Mouse (Mus musculus) c-Kit-positive CD71-positive TER-119-positive erythroid progenitor cells, embryonic 14.5 days (primary cell): ENCODE results near the gene Klrb1c.
A peak's percentile ranks its signal among the peaks of the same experiment; 100 is the strongest.
"Not testable (repeated sequence)": the region's sequence is repeated elsewhere in the genome, so short reads cannot be mapped to it uniquely, and the experiment has no call there.

ENCODE experiments used
- DNase-seq: peaks from one replicate; pipeline ENCODE4 v3.0.0-alpha.2; 2013; ENCODE audit warnings: low spot score

Gene Klrb1c

DNA sequence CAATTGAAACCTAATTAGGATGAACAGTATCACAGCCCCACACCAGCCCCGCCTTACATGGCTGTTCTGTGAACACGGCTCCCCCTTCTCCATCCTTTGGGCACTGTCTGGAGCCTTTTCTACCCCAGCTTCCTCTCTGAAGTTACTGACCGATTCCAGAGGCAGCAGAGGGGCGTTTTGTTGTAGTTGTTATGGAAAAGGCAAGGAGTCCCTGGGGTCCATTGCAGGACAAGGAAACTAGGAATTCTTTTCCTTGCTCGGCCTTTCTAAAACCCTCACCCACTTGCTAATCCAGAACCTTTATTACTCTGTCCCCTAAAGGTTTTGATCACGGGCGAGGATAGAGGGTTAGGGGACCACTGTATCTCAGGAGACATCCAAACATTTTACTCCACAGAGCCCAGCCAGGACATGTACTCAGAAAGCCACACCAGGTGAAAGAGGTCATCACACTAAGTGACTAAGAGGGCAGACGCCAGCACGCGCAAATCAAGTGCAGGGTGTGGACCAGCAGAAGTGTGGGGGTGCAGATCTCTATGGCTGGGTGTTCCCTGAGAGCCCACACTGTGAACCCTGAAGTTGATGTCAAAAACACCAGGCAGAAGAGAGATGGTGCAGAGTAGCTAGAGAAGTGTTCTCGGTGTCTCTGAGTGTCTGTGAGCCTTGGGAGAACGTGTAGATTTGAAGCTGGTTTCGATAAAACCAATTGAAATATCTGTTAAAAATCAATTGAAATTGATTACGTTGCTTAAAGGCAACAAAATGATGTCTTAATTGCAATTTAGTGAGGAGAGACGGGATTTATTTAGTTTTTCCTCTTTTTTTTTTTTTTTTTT is 9.1 kb upstream of the Klrb1c start:
- peak; percentile 51 for DNase-seq

- no peak for DNase-seq
These were observed 8.3 kb upstream of the Klrb1c start for GRCm38 (mm10) chr6:128797185-128797905.

- DNase-seq: no peak
These were observed 7.4 kb upstream of the Klrb1c start for GRCm38 (mm10) chr6:128796321-128796955.

GRCm38 (mm10) chr6:128793734-128794133 is 4.7 kb upstream of the Klrb1c start:
- DNase-seq: no peak

DNA sequence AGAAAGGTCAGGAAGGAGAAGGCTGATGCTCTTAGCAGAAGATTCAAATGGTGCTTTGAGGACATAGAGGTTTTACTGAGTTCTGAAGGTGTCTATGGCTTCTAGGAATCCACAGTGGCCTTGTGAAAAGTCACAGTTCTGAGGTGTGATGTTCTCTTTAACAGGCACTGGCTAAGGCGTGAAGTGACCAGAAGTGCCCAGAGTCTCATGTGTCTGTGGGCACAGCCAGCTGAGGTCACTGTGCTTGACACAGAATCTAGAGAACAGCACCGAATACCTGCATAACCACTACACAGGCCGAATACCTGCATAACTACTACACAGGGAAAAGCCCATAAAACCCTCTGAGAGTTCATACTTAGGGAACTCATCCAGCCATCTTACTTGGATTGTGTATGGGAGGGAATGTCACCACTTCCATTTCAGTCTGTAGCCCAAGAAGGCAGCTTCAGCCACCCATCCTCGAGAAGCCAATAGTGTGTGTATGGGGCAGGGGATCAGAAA is 1.5 kb upstream of the Klrb1c start:
- not testable (repeated sequence) for DNase-seq

- no peak for DNase-seq
These were observed 498 bp downstream of the Klrb1c start for GRCm38 (mm10) chr6:128788517-128788916.

DNA sequence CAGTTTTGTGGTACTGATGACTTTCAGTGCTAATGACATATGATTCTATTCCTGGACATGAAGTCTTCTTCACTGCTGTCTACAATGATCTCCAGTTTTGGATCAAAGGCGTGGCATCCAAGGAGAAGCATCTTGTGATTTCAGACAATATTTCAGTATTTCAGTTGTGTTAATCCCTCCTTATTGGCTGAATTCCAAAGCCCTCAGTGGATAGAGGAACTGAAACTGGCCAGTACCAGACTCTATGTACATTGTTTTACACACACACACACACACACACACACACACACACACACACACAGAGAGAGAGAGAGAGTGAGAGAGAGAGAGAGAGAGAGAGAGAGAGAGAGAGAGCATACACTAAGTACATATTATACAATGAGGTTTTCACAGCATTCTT is 2.6 kb downstream of the Klrb1c start:
- DNase-seq: not testable (repeated sequence)

DNA sequence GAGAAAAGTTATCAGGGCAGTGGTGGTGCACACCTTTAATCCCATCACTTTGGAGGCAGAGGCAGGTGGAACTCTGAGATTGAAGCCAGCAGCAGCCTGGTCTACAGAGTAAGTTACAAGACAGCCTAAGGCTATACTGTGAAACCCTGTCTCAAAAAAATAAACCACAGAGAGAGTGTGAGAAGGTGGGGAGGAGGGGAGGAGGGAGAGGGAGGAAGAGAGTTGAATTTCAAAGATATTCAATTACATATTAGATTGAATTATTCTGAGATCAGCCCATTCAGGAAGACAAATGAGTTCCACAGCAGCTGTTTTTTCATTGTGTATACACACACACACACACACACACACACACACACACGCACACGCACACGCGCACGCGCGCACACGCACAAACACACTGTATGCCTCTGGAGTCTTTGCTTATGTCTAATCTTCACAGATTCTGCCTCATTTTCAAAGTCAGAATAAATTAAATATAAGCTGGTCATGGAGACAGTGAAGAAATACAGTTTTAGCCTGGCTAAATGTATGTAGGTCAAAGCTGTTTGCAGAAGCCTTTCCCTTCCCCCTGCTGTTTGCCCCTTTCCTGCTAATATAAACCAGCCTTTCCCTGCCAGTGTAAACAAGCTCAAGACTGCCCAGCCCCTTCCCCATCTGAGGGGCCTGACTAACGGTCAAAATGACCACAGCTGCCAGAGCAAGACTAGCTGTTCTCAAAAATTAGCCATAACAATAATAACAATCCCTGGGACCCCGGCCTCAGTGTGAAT is 19.3 kb downstream of the Klrb1c start:
- no peak for DNase-seq

DNA sequence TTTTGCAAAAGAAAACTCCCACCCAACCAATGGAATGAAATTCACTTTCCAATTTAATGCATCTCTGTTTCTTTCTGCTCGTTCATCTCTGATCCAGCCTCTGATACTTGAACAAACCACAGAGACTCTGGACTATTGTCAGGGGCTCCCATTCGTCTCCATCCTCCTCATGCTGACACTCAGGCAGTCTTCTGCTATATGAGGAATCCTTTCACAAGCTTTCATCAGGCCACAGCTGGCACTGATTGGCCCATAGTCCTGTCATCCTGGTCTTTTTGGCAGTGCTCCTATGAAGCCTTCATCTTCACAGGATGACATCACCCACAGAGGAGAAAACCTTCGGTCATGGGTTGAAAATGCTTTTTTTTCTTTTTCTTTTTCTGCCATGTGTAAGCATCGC is 21.0 kb downstream of the Klrb1c start:
- DNase-seq: no peak

DNA sequence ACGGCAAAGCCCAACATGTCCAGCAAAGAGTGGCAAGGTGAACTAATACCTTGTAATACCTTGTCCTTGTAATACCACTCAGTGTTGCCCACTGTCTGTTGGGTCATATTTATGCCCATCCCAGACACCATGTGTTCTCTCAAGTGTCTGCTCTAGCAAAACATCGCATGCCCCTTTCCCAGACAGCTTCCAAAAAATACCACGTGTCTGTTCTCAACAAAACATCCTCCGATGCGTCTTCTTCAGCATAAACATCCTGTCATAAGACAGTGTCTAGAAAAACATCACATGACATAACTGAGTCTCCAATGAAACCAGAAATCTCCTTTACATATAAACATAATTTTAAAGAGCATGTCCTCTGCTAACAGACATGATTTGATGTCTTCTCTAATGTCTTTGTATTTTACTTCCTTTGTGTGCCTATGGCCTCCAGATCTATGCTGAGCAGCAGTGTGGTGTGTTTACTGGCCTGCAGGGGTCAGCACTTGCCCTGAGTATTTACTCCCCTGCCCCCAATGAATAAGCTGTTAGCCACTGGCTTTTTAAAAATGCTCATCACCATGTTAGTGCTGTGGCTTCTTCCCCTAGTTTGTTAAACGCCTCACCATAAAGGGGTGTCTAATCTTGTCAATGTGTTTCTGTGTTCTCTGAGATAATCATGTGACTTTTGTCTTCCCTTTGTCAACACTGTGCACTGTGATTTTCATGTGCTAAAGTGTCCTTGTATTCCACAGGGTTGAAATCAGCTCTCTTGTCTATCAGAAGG is 22.3 kb downstream of the Klrb1c start:
- DNase-seq: peak; percentile 44

- no peak for DNase-seq
These were observed 23.8 kb downstream of the Klrb1c start for GRCm38 (mm10) chr6:128765211-128765610.

GRCm38 (mm10) chr6:128764598-128764997 is 24.4 kb downstream of the Klrb1c start:
- peak; percentile 14 for DNase-seq

- DNase-seq: peak; percentile 93
These were observed 25.1 kb downstream of the Klrb1c start for GRCm38 (mm10) chr6:128763736-128764523.

DNA sequence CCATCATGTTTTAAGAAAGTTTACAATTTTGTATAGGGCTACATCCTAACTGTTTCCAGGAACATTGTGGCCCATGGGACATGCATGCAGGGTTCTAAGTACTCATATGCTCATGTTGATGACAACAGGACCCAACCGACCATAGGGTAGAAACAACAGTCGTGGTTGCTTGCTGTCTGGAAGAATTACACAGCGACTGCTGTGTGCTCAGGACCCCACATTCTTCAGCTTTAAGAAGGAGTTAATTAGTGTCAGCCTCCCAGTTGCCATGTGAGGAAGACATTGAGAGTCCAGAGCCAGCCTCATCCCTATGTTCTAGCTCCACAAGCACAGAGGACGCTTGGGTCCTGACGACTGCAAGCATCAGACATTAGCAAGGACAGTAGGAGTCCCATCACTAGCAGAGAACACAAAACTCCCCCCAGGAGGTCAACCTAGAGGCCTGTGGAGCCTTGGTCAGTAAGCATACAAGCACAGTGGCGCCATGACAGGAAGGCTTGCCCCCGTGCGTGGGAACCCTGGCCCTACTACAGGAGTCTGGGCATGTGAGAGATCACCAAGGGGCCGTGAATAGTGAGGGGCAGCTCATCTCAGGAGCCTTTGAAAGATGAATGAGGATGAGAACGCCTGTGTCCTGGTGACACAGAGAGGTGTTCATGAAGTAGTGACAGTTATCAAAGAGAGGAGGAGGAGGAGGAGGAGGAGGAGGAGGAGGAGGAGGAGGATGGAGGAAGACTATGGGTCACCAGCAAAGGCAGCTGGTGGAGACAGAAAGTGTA is 25.9 kb downstream of the Klrb1c start:
- DNase-seq: not testable (repeated sequence)

- DNase-seq: peak; percentile 18
These were observed 27.9 kb downstream of the Klrb1c start for GRCm38 (mm10) chr6:128761144-128761540.

GRCm38 (mm10) chr6:128760416-128761143 is 28.4 kb downstream of the Klrb1c start:
- peak; percentile 78 for DNase-seq

GRCm38 (mm10) chr6:128760016-128760415 is 29.0 kb downstream of the Klrb1c start:
- peak; percentile 82 for DNase-seq

- no peak for DNase-seq
These were observed 29.6 kb downstream of the Klrb1c start for GRCm38 (mm10) chr6:128759221-128759950.
